Mouse (Mus musculus) erythroblast, embryonic 14.5 days (primary cell): ENCODE measurements around the gene Vars. TPM values are rescaled to one million over a fixed set of nuclear protein-coding genes. Genes with fewer than 3 reads are reported as not detected.

ENCODE experiments used
- H3K27me3 ChIP-seq: 2 replicates; pipeline ENCODE4 v1.6.1; 2012; ENCODE audit warnings: inconsistent platforms; ENCODE audit not compliant: control insufficient read depth
- H3K36me3 ChIP-seq: 2 replicates; pipeline ENCODE4 v1.6.1; 2012; ENCODE audit warnings: mild to moderate bottlenecking, inconsistent platforms; ENCODE audit not compliant: control insufficient read depth
- H3K4me1 ChIP-seq: 2 replicates; pipeline ENCODE4 v1.6.1; 2012; ENCODE audit warnings: inconsistent platforms; ENCODE audit not compliant: control insufficient read depth
- H3K4me3 ChIP-seq: replicated peaks from 2 replicates; pipeline ENCODE3; 2012; ENCODE audit warnings: moderate library complexity, mild to moderate bottlenecking, inconsistent platforms
- H3K9me3 ChIP-seq: 2 replicates; pipeline ENCODE4 v1.6.1; 2012; ENCODE audit warnings: low read length, inconsistent platforms, mixed read lengths; ENCODE audit not compliant: control insufficient read depth
- GATA1 ChIP-seq: IDR thresholded peaks from 2 replicates; pipeline ENCODE4 v1.6.1; 2012; ENCODE audit warnings: low read length, inconsistent platforms, mixed read lengths
- TAL1 ChIP-seq: IDR thresholded peaks from 3 replicates; pipeline ENCODE4 v1.6.1; 2012; ENCODE audit warnings: low read length, inconsistent platforms, mixed read lengths
- polyA plus RNA-seq: library from polyadenylated mRNA; stranded (reverse); fragments of >175 nt; gene quantifications from 2 replicates; pipeline ENCODE4 v1.2.3, GENCODE M21; 2012

Gene Vars
- polyA plus RNA-seq, 1 experiment, result 41.7 TPM

- H3K9me3 ChIP-seq, result no peaks in the 10 kb centered on the region
- H3K4me1 ChIP-seq, result peaks cover 70% of the 10 kb centered on the region
- peak overlapping the region; percentile 82 for H3K4me3 ChIP-seq
- peaks cover 42% of the 10 kb centered on the region for H3K36me3 ChIP-seq
- H3K27me3 ChIP-seq, result no peaks in the 10 kb centered on the region
- no peak for TF ChIP-seq GATA1
- TF ChIP-seq TAL1, result no peak
Observed at GRCm38 (mm10) chr17:35052271-35052798, 51.5 kb downstream of the Vars start.

GRCm38 (mm10) chr17:35055691-35056495, 55.1 kb downstream of the Vars start:
- H3K36me3 ChIP-seq, result peaks cover 56% of the 10 kb centered on the region
- no peak overlapping the region for H3K4me3 ChIP-seq
- H3K4me1 ChIP-seq, result peaks cover 70% of the 10 kb centered on the region
- no peaks in the 10 kb centered on the region for H3K9me3 ChIP-seq
- TF ChIP-seq GATA1 (no peak), TAL1 (no peak)
- peaks cover 9% of the 10 kb centered on the region for H3K27me3 ChIP-seq

DNA sequence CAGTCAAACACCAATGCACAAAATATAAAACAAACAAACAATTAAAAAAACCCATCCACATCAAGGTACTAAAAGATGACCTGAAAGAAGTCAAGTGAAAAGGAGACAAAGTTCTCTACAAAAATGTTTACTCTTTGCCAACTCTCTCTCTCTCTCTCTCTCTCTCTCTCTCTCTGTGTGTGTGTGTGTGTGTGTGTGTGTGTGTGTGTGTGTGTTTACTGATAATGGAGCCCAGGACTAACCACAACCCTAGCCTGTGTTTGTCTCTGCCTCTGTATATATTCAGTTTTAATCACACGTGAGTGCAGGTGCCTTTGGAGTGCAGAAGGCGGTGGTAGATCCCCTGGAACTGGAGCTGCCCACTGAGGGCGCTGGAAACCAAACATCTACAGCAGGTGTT, 56.3 kb downstream of the Vars start:
- Histone ChIP-seq H3K4me3 (no peak overlapping the region), H3K4me1 (peaks cover 67% of the 10 kb centered on the region), H3K36me3 (peaks cover 58% of the 10 kb centered on the region), H3K27me3 (peaks cover 13% of the 10 kb centered on the region), H3K9me3 (no peaks in the 10 kb centered on the region)
- TF ChIP-seq GATA1 (no peak), TAL1 (no peak)

- Histone ChIP-seq H3K36me3 (peaks cover 46% of the 10 kb centered on the region), H3K27me3 (peaks cover 18% of the 10 kb centered on the region), H3K4me3 (no peak overlapping the region), H3K4me1 (peaks cover 59% of the 10 kb centered on the region), H3K9me3 (no peaks in the 10 kb centered on the region)
- TF ChIP-seq GATA1, result no peak
- no peak for TF ChIP-seq TAL1
Observed at GRCm38 (mm10) chr17:35058316-35058715, 57.5 kb downstream of the Vars start.

- Histone ChIP-seq H3K9me3 (no peaks in the 10 kb centered on the region), H3K4me3 (peak within 1 kb of the TSS; percentile 64), H3K27me3 (peaks cover 27% of the 10 kb centered on the region), H3K4me1 (peaks cover 57% of the 10 kb centered on the region), H3K36me3 (peaks cover 39% of the 10 kb centered on the region)
- no peak for TF ChIP-seq GATA1
- TF ChIP-seq TAL1, result no peak
Observed at GRCm38 (mm10) chr17:35058911-35059892, 58.4 kb downstream of the Vars start, which contains the start of gene Ddah2. Ddah2 (plus strand) TSS chr17:35059035.

- Histone ChIP-seq H3K9me3 (no peaks in the 10 kb centered on the region; the same call in 1 of the 2 replicates), H3K27me3 (peaks cover 36% of the 10 kb centered on the region), H3K4me1 (peaks cover 62% of the 10 kb centered on the region), H3K36me3 (peaks cover 33% of the 10 kb centered on the region), H3K4me3 (no peak overlapping the region)
- TF ChIP-seq GATA1, result no peak
- TF ChIP-seq TAL1, result no peak
Observed at GRCm38 (mm10) chr17:35060071-35060470, 59.3 kb downstream of the Vars start.

GRCm38 (mm10) chr17:35060737-35061297, 60.0 kb downstream of the Vars start:
- peaks cover 43% of the 10 kb centered on the region for H3K27me3 ChIP-seq
- peaks cover 64% of the 10 kb centered on the region for H3K4me1 ChIP-seq
- TF ChIP-seq TAL1, result no peak
- no peak for TF ChIP-seq GATA1
- H3K9me3 ChIP-seq, result no peaks in the 10 kb centered on the region; the same call in 1 of the 2 replicates
- H3K36me3 ChIP-seq, result peaks cover 26% of the 10 kb centered on the region
- no peak overlapping the region for H3K4me3 ChIP-seq

- peaks cover 22% of the 10 kb centered on the region for H3K36me3 ChIP-seq
- H3K9me3 ChIP-seq, result no peaks in the 10 kb centered on the region; the same call in 1 of the 2 replicates
- H3K4me3 ChIP-seq, result no peak overlapping the region
- TF ChIP-seq TAL1 (no peak), GATA1 (no peak)
- H3K27me3 ChIP-seq, result peaks cover 48% of the 10 kb centered on the region
- peaks cover 63% of the 10 kb centered on the region for H3K4me1 ChIP-seq
Observed at GRCm38 (mm10) chr17:35061299-35061698, 60.5 kb downstream of the Vars start.
